8 mouse cellular contexts compared by ENCODE assay signal in genomic region chr3:103916205-103916838, GRCm38 (mm10). TPM values are rescaled to one million over a fixed set of nuclear protein-coding genes. Genes with fewer than 3 reads are reported as not detected.
DNase-seq lines count a peak whose midpoint lies in the region; ATAC-seq lines count a peak whose summit lies in the region.

No protein-coding gene starts in this region.

- peak overlapping the region; percentile 31 for H3K9ac ChIP-seq in forebrain, embryonic 15.5 days (replicated peaks)
- peak overlapping the region; percentile 45 for H3K9ac ChIP-seq in limb, embryonic 13.5 days
- H3K9ac ChIP-seq in neural tube, embryonic 12.5 days: peak overlapping the region; percentile 44

- H3K36me3 ChIP-seq in forebrain, embryonic 15.5 days: no peaks in the 10 kb centered on the region
- H3K36me3 ChIP-seq in limb, embryonic 13.5 days: 0 out of 2 replicates have a peak, but pooled peaks cover 4% of the 10 kb centered on the region
- H3K36me3 ChIP-seq in neural tube, embryonic 12.5 days: peaks cover 6% of the 10 kb centered on the region; the same call in 1 of the 2 replicates

- H3K9me3 ChIP-seq in forebrain, embryonic 15.5 days: no peaks in the 10 kb centered on the region
- H3K9me3 ChIP-seq in limb, embryonic 13.5 days: no peaks in the 10 kb centered on the region
- H3K9me3 ChIP-seq in neural tube, embryonic 12.5 days: no peaks in the 10 kb centered on the region

- DNase-seq in CD4-positive, CD25-positive, alpha-beta regulatory T cell, adult 2 months (ENCODE audit: low read depth, low spot score): peak; percentile 32
- peak; percentile 86 for DNase-seq in A20 (ENCODE audit: low read depth, low spot score)
- no peak for DNase-seq in adrenal gland, postnatal 4 days (ENCODE audit: low spot score in 2 of 2)
- DNase-seq in kidney, adult 9 months: no peak

- H3K4me2 ChIP-seq in forebrain, embryonic 15.5 days (replicated peaks): peak overlapping the region; percentile 71
- peak overlapping the region; percentile 70 for H3K4me2 ChIP-seq in limb, embryonic 13.5 days (replicated peaks)
- peak overlapping the region; percentile 75 for H3K4me2 ChIP-seq in neural tube, embryonic 12.5 days (replicated peaks)

- no peak for ATAC-seq in CD4-positive, CD25-positive, alpha-beta regulatory T cell, adult 4 months
- no peak for ATAC-seq in forebrain, embryonic 15.5 days (replicated peaks)
- no peak for ATAC-seq in limb, embryonic 13.5 days (ENCODE audit: low FRiP score, low read depth)
- no peak for ATAC-seq in neural tube, embryonic 12.5 days (ENCODE audit: low FRiP score, low read depth)

- 41% methylated on average over 5 of the region's 5 CpGs for WGBS in forebrain, embryonic 15.5 days
- 40% methylated on average over 5 of the region's 5 CpGs for WGBS in limb, embryonic 13.5 days
- 48% methylated on average over 5 of the region's 5 CpGs for WGBS in neural tube, embryonic 12.5 days

- no peaks in the 10 kb centered on the region for H3K27me3 ChIP-seq in forebrain, embryonic 15.5 days
- H3K27me3 ChIP-seq in limb, embryonic 13.5 days: no peaks in the 10 kb centered on the region
- no peaks in the 10 kb centered on the region for H3K27me3 ChIP-seq in neural tube, embryonic 12.5 days (replicated peaks)

- H3K27ac ChIP-seq in forebrain, embryonic 15.5 days (replicated peaks): no peak overlapping the region
- H3K27ac ChIP-seq in limb, embryonic 13.5 days: no peak overlapping the region
- H3K27ac ChIP-seq in neural tube, embryonic 12.5 days: no peak overlapping the region

- H3K4me1 ChIP-seq in forebrain, embryonic 15.5 days: peaks cover 23% of the 10 kb centered on the region
- H3K4me1 ChIP-seq in limb, embryonic 13.5 days: peaks cover 11% of the 10 kb centered on the region
- H3K4me1 ChIP-seq in neural tube, embryonic 12.5 days: peaks cover 10% of the 10 kb centered on the region

- H3K4me3 ChIP-seq in forebrain, embryonic 15.5 days: peak overlapping the region; percentile 89
- H3K4me3 ChIP-seq in limb, embryonic 13.5 days: peak overlapping the region; percentile 97
- peak overlapping the region; percentile 30 for H3K4me3 ChIP-seq in neural tube, embryonic 12.5 days

RNA-seq across cellular contexts. Expression of gene Rsbn1, which starts 2.4 kb away (rescaled TPM):
- 10 to 100 TPM; 10.5 to 11.2 TPM for polyA plus RNA-seq in CD4-positive, CD25-positive, alpha-beta regulatory T cell, adult 4 months (2017; shearing (Covaris generic))
- polyA plus RNA-seq in forebrain, embryonic 15.5 days (2015; fragmentation: Nextera tagmentation; extraction: Ambion mirVana): 25.6 and 27.0 TPM in 2 replicates
- polyA plus RNA-seq in limb, embryonic 13.5 days (2015; fragmentation: Nextera tagmentation; extraction: Ambion mirVana): 14.4 and 14.6 TPM in 2 replicates
- 24.0 and 25.3 TPM in 2 replicates for polyA plus RNA-seq in neural tube, embryonic 12.5 days (2016; fragmentation: Nextera tagmentation; extraction: Ambion mirVana)
- total RNA-seq in adrenal gland, postnatal 4 days (2021): 10 to 100 TPM; 20.3 to 20.9 TPM

RNA-seq across cellular contexts. Expression of gene Phtf1, which starts 51.6 kb away (rescaled TPM):
- polyA plus RNA-seq in CD4-positive, CD25-positive, alpha-beta regulatory T cell, adult 4 months (2017; shearing (Covaris generic)): 10 to 100 TPM in 1 of 2 experiments, 1 to 10 TPM in 1; 7.9 to 10.2 TPM
- 26.9 and 28.9 TPM in 2 replicates for polyA plus RNA-seq in forebrain, embryonic 15.5 days (2015; fragmentation: Nextera tagmentation; extraction: Ambion mirVana)
- 35.9 and 36.2 TPM in 2 replicates for polyA plus RNA-seq in limb, embryonic 13.5 days (2015; fragmentation: Nextera tagmentation; extraction: Ambion mirVana)
- polyA plus RNA-seq in neural tube, embryonic 12.5 days (2016; fragmentation: Nextera tagmentation; extraction: Ambion mirVana): 43.3 and 43.5 TPM in 2 replicates
- total RNA-seq in adrenal gland, postnatal 4 days (2021): 10 to 100 TPM; 24.3 to 28.9 TPM

RNA-seq across cellular contexts. Expression of gene Ptpn22, which starts 56.7 kb away (rescaled TPM):
- polyA plus RNA-seq in CD4-positive, CD25-positive, alpha-beta regulatory T cell, adult 4 months (2017; shearing (Covaris generic)): 100 to 1,000 TPM; 350 to 445 TPM
- polyA plus RNA-seq in forebrain, embryonic 15.5 days (2015; fragmentation: Nextera tagmentation; extraction: Ambion mirVana): 0.24 and 0.28 TPM in 2 replicates
- 0.34 and 0.64 TPM in 2 replicates for polyA plus RNA-seq in limb, embryonic 13.5 days (2015; fragmentation: Nextera tagmentation; extraction: Ambion mirVana)
- 0.44 TPM in 1 of 2 replicates, not detected in the other for polyA plus RNA-seq in neural tube, embryonic 12.5 days (2016; fragmentation: Nextera tagmentation; extraction: Ambion mirVana)
- total RNA-seq in adrenal gland, postnatal 4 days (2021): 1 to 10 TPM; 1.1 to 1.4 TPM

Comparison
In these comparisons a context has a peak if more than half of its experiments do, and no peak if none do; other contexts are left out.
1. DNase-seq: peak in CD4-positive, CD25-positive, alpha-beta regulatory T cell, adult 2 months (single experiment) and A20 (single experiment); none in adrenal gland, postnatal 4 days (0 of 2) and kidney, adult 9 months (single experiment).
2. H3K4me3 ChIP-seq: peak in every context shown above with its lines; median percentile 97 in limb, embryonic 13.5 days; 89 in forebrain, embryonic 15.5 days; 30 in neural tube, embryonic 12.5 days.
3. RNA of gene Ptpn22, which starts 56.7 kb away (polyA plus RNA-seq): 350 to 445 TPM in CD4-positive, CD25-positive, alpha-beta regulatory T cell, adult 4 months; 0.44 TPM in neural tube, embryonic 12.5 days, 0.34 to 0.64 TPM in limb, embryonic 13.5 days and 0.24 to 0.28 TPM in forebrain, embryonic 15.5 days; every median in the first group is over 100 times any median in the second.
4. Peak in every context shown above with its lines, with median percentiles within 50 percentile points of each other: H3K4me2 ChIP-seq and H3K9ac ChIP-seq.